Comparison of ENCODE assay signal across 8 mouse cellular contexts in the genomic region with DNA sequence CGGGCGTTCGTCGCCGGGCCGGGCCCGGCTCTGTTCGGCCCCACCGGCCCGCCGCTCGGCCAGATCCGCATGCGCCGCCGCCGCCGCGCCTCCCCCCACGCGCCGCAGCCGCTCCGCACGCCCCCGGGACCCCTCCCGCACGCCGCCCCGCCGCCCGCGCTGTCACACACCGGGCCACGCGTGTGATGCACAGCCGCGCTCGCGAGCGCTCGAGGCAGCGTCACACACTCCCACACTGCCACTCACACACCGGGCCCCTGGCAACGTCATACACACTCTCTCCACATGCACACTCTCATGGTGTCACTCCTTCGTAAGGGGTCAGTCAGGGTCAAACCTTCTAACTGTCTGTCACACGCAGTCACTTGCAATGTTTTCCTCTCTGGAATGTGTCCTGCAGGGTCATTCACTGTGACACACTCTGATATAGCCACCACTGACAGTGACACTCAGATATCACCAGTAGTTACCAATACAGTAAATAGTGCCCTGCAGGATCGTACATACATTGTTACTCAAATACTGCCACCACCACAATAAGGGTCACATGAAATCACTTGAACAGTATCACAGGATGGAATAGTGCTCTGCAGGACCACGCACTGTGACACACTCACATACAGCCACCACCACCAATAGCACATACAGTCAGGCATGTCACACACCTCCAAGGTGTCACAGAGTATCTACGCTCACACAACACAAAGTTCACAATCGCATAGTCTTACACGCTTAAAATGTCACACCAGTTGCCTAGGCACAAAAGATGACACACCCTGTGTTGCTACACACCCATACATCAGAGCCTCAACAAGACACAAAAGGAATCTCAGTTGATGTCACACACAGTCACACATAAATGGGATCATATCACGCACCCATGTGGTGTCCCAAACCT. TPM values are rescaled to one million over a fixed set of nuclear protein-coding genes. Genes with fewer than 3 reads are reported as not detected.
DNase-seq lines count a peak whose midpoint lies in the region; ATAC-seq and TF ChIP-seq lines count a peak whose summit lies in the region.

No protein-coding gene starts in this region.

- no peak for TF ChIP-seq CTCF in heart, postnatal 0 days (IDR thresholded peaks at IDR 0.05; ENCODE audit: low read depth)

- peaks cover 32% of the 10 kb centered on the region for H3K36me3 ChIP-seq in erythroblast, embryonic 14.5 days (ENCODE audit: control insufficient read depth)
- no peaks in the 10 kb centered on the region for H3K36me3 ChIP-seq in embryonic facial prominence, embryonic 11.5 days (replicated peaks; ENCODE audit: control insufficient read depth, insufficient read depth, low read depth, low read length)
- no peaks in the 10 kb centered on the region for H3K36me3 ChIP-seq in heart, postnatal 0 days (replicated peaks; ENCODE audit: control insufficient read depth, insufficient read depth, low read length)

- peaks cover 12% of the 10 kb centered on the region; the same call in 1 of the 2 replicates for H3K9me3 ChIP-seq in erythroblast, embryonic 14.5 days (ENCODE audit: control insufficient read depth, low read length)
- H3K9me3 ChIP-seq in embryonic facial prominence, embryonic 11.5 days (replicated peaks; ENCODE audit: control insufficient read depth, low read length) = no peaks in the 10 kb centered on the region
- no peaks in the 10 kb centered on the region for H3K9me3 ChIP-seq in heart, postnatal 0 days (replicated peaks; ENCODE audit: control insufficient read depth, low read length)

- TF ChIP-seq EP300 in heart, postnatal 0 days (IDR thresholded peaks at IDR 0.05; ENCODE audit: low read depth) = no peak

- 11% methylated on average over 31 of the region's 53 CpGs for WGBS in embryonic facial prominence, embryonic 11.5 days
- WGBS in heart, postnatal 0 days = 9% methylated on average over 42 of the region's 53 CpGs

- peak overlapping the region; percentile 64 for H3K9ac ChIP-seq in embryonic facial prominence, embryonic 11.5 days (replicated peaks; ENCODE audit: low read length)
- H3K9ac ChIP-seq in heart, postnatal 0 days (replicated peaks; ENCODE audit: low read depth, low read length) = peak overlapping the region; percentile 12; the same call in 1 of the 2 replicates

- peak overlapping the region; percentile 96 for H3K4me2 ChIP-seq in embryonic facial prominence, embryonic 11.5 days (ENCODE audit: low read depth, low read length)
- peak overlapping the region; percentile 83 for H3K4me2 ChIP-seq in heart, postnatal 0 days (ENCODE audit: low read depth, low read length)

- peak overlapping the region; percentile 70 for H3K4me3 ChIP-seq in erythroblast, embryonic 14.5 days (replicated peaks)
- peak overlapping the region; percentile 51 for H3K4me3 ChIP-seq in embryonic facial prominence, embryonic 11.5 days (ENCODE audit: low read depth, low read length)
- H3K4me3 ChIP-seq in heart, postnatal 0 days (ENCODE audit: low read depth, low read length) = peak overlapping the region; percentile 42

- no peak for ATAC-seq in erythroblast, adult 5-6 weeks (replicated peaks; ENCODE audit: low FRiP score, poor library complexity, severe bottlenecking)
- peak; percentile 40 for ATAC-seq in embryonic facial prominence, embryonic 11.5 days (replicated peaks; ENCODE audit: insufficient number of reproducible peaks, low FRiP score, low TSS enrichment, low read depth)
- ATAC-seq in heart, postnatal 0 days (ENCODE audit: insufficient read depth, low read depth) = peak; percentile 14; the same call in 1 of the 2 replicates

- no peak overlapping the region for H3K27ac ChIP-seq in embryonic facial prominence, embryonic 11.5 days (replicated peaks; ENCODE audit: low read depth, low read length)
- no peak overlapping the region for H3K27ac ChIP-seq in heart, postnatal 0 days (ENCODE audit: low read depth)

- H3K27me3 ChIP-seq in erythroblast, embryonic 14.5 days (ENCODE audit: control insufficient read depth) = peaks cover 53% of the 10 kb centered on the region
- peaks cover 21% of the 10 kb centered on the region for H3K27me3 ChIP-seq in embryonic facial prominence, embryonic 11.5 days (ENCODE audit: control insufficient read depth, insufficient read depth, low read length)
- H3K27me3 ChIP-seq in heart, postnatal 0 days (ENCODE audit: control insufficient read depth, insufficient read depth, low read length) = 0 out of 2 replicates have a peak, but pooled peaks cover 15% of the 10 kb centered on the region

- H3K4me1 ChIP-seq in erythroblast, embryonic 14.5 days (ENCODE audit: control insufficient read depth) = peaks cover 43% of the 10 kb centered on the region
- no peaks in the 10 kb centered on the region for H3K4me1 ChIP-seq in embryonic facial prominence, embryonic 11.5 days (ENCODE audit: control insufficient read depth, insufficient read depth, low read length)
- H3K4me1 ChIP-seq in heart, postnatal 0 days (ENCODE audit: control insufficient read depth, insufficient read depth) = peaks cover 6% of the 10 kb centered on the region

- peak; percentile 7 to 39 for DNase-seq in adrenal gland, adult 18-20 months (ENCODE audit: low spot score in 2 of 2)
- DNase-seq in embryonic facial prominence, embryonic 11.5 days (ENCODE audit: low spot score) = no peak
- peak; percentile 27 for DNase-seq in heart, postnatal 0 days (ENCODE audit: low spot score)
- peak; percentile 67 to 70 for DNase-seq in layer of hippocampus, postnatal 14 days (ENCODE audit: low spot score in 2 of 2)
- DNase-seq in lung, postnatal 36 days = peak; percentile 29
- peak; percentile 78 for DNase-seq in right cerebral cortex, postnatal 4 days

RNA-seq across cellular contexts. Expression of a gene that starts 0.7 kb away (rescaled TPM):
- 0.01 and 0.02 TPM in 2 replicates for polyA plus RNA-seq in erythroblast, embryonic 14.5 days (2012)
- total RNA-seq in erythroblast, adult 5-6 weeks (2015; ENCODE audit: low replicate concordance) = 0.42 TPM in 1 of 2 replicates, not detected in the other
- 0.17 and 0.28 TPM in 2 replicates for total RNA-seq in erythroblast, adult 5-6 weeks (2017; ENCODE audit: low replicate concordance)
- total RNA-seq in adrenal gland, adult 18-20 months (2021) = 1 to 10 TPM; 2.9 to 3.1 TPM
- 0.26 and 0.28 TPM in 2 replicates for polyA plus RNA-seq in embryonic facial prominence, embryonic 11.5 days (2014; fragmentation: Nextera tagmentation; extraction: Ambion mirVana)
- total RNA-seq in heart, postnatal 0 days (2014; rRNA removed; ENCODE audit: low replicate concordance) = 0.12 TPM in 1 of 2 replicates, not detected in the other
- polyA plus RNA-seq in heart, postnatal 0 days (2015; fragmentation: Nextera tagmentation; extraction: Ambion mirVana) = 0.05 and 0.07 TPM in 2 replicates
- 100 to 1,000 TPM; 108 to 123 TPM for total RNA-seq in layer of hippocampus, postnatal 14 days (2021)

RNA-seq across cellular contexts. Expression of a gene that starts 1.0 kb away (rescaled TPM):
- 842 and 917 TPM in 2 replicates for polyA plus RNA-seq in erythroblast, embryonic 14.5 days (2012)
- 379 and 403 TPM in 2 replicates for total RNA-seq in erythroblast, adult 5-6 weeks (2015; ENCODE audit: low replicate concordance)
- 431 and 604 TPM in 2 replicates for total RNA-seq in erythroblast, adult 5-6 weeks (2017; ENCODE audit: low replicate concordance)
- total RNA-seq in adrenal gland, adult 18-20 months (2021) = 10 to 100 TPM; 40.1 to 56.1 TPM
- polyA plus RNA-seq in embryonic facial prominence, embryonic 11.5 days (2014; fragmentation: Nextera tagmentation; extraction: Ambion mirVana) = 33.9 and 38.2 TPM in 2 replicates
- total RNA-seq in heart, postnatal 0 days (2014; rRNA removed; ENCODE audit: low replicate concordance) = 36.4 and 59.7 TPM in 2 replicates
- 33.3 and 34.4 TPM in 2 replicates for polyA plus RNA-seq in heart, postnatal 0 days (2015; fragmentation: Nextera tagmentation; extraction: Ambion mirVana)
- total RNA-seq in layer of hippocampus, postnatal 14 days (2021) = 10 to 100 TPM; 15.6 to 15.8 TPM

RNA-seq across cellular contexts. Expression of a gene that starts 26.8 kb away (rescaled TPM):
- polyA plus RNA-seq in erythroblast, embryonic 14.5 days (2012) = 9.6 and 9.9 TPM in 2 replicates
- 31.8 and 57.3 TPM in 2 replicates for total RNA-seq in erythroblast, adult 5-6 weeks (2015; ENCODE audit: low replicate concordance)
- total RNA-seq in erythroblast, adult 5-6 weeks (2017; ENCODE audit: low replicate concordance) = 56.2 and 61.8 TPM in 2 replicates
- total RNA-seq in adrenal gland, adult 18-20 months (2021) = 10 to 100 TPM; 10.6 to 11.5 TPM
- 27.2 and 27.6 TPM in 2 replicates for polyA plus RNA-seq in embryonic facial prominence, embryonic 11.5 days (2014; fragmentation: Nextera tagmentation; extraction: Ambion mirVana)
- total RNA-seq in heart, postnatal 0 days (2014; rRNA removed; ENCODE audit: low replicate concordance) = 4.3 and 11.4 TPM in 2 replicates
- polyA plus RNA-seq in heart, postnatal 0 days (2015; fragmentation: Nextera tagmentation; extraction: Ambion mirVana) = 16.9 and 20.8 TPM in 2 replicates
- total RNA-seq in layer of hippocampus, postnatal 14 days (2021) = 1 to 10 TPM; 3.7 to 4.4 TPM

RNA-seq across cellular contexts. Expression of a gene that starts 39.9 kb away (rescaled TPM):
- polyA plus RNA-seq in erythroblast, embryonic 14.5 days (2012) = 17.9 and 18.5 TPM in 2 replicates
- total RNA-seq in erythroblast, adult 5-6 weeks (2015; ENCODE audit: low replicate concordance) = 26.5 and 34.1 TPM in 2 replicates
- total RNA-seq in erythroblast, adult 5-6 weeks (2017; ENCODE audit: low replicate concordance) = 26.2 and 30.5 TPM in 2 replicates
- total RNA-seq in adrenal gland, adult 18-20 months (2021) = 10 to 100 TPM; 17.3 to 23.7 TPM
- 24.3 and 25.5 TPM in 2 replicates for polyA plus RNA-seq in embryonic facial prominence, embryonic 11.5 days (2014; fragmentation: Nextera tagmentation; extraction: Ambion mirVana)
- 23.4 and 70.5 TPM in 2 replicates for total RNA-seq in heart, postnatal 0 days (2014; rRNA removed; ENCODE audit: low replicate concordance)
- 30.8 and 31.0 TPM in 2 replicates for polyA plus RNA-seq in heart, postnatal 0 days (2015; fragmentation: Nextera tagmentation; extraction: Ambion mirVana)
- 1 to 10 TPM; 6.1 to 6.9 TPM for total RNA-seq in layer of hippocampus, postnatal 14 days (2021)

RNA-seq across cellular contexts. Expression of a gene that starts 52.4 kb away (rescaled TPM):
- polyA plus RNA-seq in erythroblast, embryonic 14.5 days (2012) = 0.41 TPM in 2 replicates
- not detected in 2 replicates for total RNA-seq in erythroblast, adult 5-6 weeks (2015; ENCODE audit: low replicate concordance)
- total RNA-seq in erythroblast, adult 5-6 weeks (2017; ENCODE audit: low replicate concordance) = 0.28 and 0.43 TPM in 2 replicates
- 1 to 10 TPM; 2.6 to 3.0 TPM for total RNA-seq in adrenal gland, adult 18-20 months (2021)
- 1.2 and 2.2 TPM in 2 replicates for polyA plus RNA-seq in embryonic facial prominence, embryonic 11.5 days (2014; fragmentation: Nextera tagmentation; extraction: Ambion mirVana)
- total RNA-seq in heart, postnatal 0 days (2014; rRNA removed; ENCODE audit: low replicate concordance) = 1.9 and 2.2 TPM in 2 replicates
- polyA plus RNA-seq in heart, postnatal 0 days (2015; fragmentation: Nextera tagmentation; extraction: Ambion mirVana) = 1.1 TPM in 2 replicates
- under 1 TPM; 0.65 to 0.98 TPM for total RNA-seq in layer of hippocampus, postnatal 14 days (2021)

Comparison
In these comparisons a context has a peak if more than half of its experiments do, and no peak if none do; other contexts are left out.
1. RNA of a gene that starts 0.7 kb away (total RNA-seq): 108 to 123 TPM in layer of hippocampus, postnatal 14 days; 2.9 to 3.1 TPM in adrenal gland, adult 18-20 months, 0.17 to 0.42 TPM in erythroblast, adult 5-6 weeks and 0.12 TPM in heart, postnatal 0 days; every median in the first group is over 10 times any median in the second.
2. Peak in every context shown above with its lines, with median percentiles within 50 percentile points of each other: H3K4me3 ChIP-seq.